Mouse (Mus musculus): ENCODE data around the gene Traf3. TPM values are rescaled to one million over a fixed set of nuclear protein-coding genes. Genes with fewer than 3 reads are reported as not detected.

Traf3 gene
- polyA plus RNA-seq, 1 experiment = 29.2 TPM

DNA sequence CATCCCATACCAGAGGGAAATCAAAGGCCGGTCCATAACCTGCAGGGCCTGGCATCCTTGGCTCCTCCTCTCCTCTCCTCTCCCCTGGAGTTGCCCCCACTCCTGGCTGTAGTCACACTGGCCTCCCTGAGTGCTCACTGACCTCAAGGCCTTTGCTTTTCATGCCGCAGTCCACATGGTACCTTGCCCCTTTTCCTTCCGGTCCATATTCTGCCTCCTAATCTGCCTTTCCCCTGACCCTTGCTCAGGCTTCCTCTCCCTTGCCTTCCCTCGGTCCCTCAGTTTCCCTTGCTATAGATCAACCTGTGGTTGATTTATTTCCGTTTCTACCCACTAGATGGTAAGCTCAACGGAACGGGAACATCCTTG lies 4.2 kb upstream of the Traf3 start:
- WGBS = 37% methylated on average over 7 of the region's 7 CpGs

DNA sequence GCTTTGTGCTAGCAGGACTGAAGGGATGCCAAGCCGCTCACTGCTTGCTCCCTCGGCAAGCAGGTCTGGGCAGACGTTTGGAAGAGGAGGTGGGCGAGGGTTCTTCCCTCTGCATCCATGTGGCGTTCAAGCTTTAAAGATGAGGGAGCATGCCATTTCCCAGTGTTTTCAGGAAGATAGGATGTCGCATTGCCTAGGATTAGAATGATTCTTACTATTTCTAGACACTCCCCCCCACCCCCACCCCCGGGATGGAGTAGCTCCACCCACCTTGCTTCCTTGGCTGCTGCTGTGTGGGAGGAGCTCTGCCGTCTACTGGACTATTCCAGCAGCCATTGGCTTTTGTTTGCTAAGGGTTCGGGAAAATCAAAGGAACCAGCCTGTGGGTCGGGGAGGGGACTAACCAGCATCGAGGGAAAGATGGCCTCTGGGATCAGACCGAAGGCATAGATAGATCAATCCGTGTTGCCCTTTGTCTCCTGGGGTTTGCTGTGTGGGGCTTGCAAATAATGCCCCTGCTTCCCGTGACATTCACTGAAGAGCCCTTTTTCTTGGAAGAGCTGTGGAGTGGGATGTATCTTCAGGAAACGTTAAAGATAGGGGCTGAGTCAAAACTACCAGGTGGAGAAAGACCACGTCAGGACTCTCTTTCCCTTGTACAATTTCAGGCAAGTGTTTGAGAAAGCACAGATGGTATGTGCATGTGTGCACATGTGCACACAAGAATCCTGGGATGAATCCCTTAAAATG lies 3.7 kb upstream of the Traf3 start:
- Histone ChIP-seq H3K4me3 (ENCODE audit: extremely low read depth, insufficient read depth, insufficient read length) (peak overlapping the region; percentile 21; the same call in 1 of the 2 replicates), H3K27ac (ENCODE audit: insufficient read depth, low read length) (peak overlapping the region; percentile 97), H3K27me3 (ENCODE audit: control insufficient read depth, insufficient read depth, low read length) (no peaks in the 10 kb centered on the region), H3K4me1 (ENCODE audit: control insufficient read depth, insufficient read depth, insufficient read length) (peaks cover 44% of the 10 kb centered on the region; the same call in 1 of the 2 replicates), H3K36me3 (ENCODE audit: control insufficient read depth, insufficient read depth, low read length) (no peaks in the 10 kb centered on the region)
- DNase-seq (ENCODE audit: low read depth in 1 of 2, low spot score in 2 of 2) = no peak
- TF ChIP-seq POLR2A (IDR thresholded peaks at IDR 0.05; ENCODE audit: low read depth, low read length) = no peak
- no peak for TF ChIP-seq CTCF (IDR thresholded peaks at IDR 0.05; ENCODE audit: extremely low read depth, insufficient read depth, insufficient read length, insufficient replicate concordance)
- WGBS = 36% methylated on average over 16 of the region's 16 CpGs

More for the DNA sequence above, 4.2 kb upstream of the Traf3 start:
- Histone ChIP-seq H3K4me3 (ENCODE audit: extremely low read depth, insufficient read depth, insufficient read length) (peak overlapping the region; percentile 21; the same call in 1 of the 2 replicates), H3K36me3 (ENCODE audit: control insufficient read depth, insufficient read depth, low read length) (no peaks in the 10 kb centered on the region), H3K27ac (ENCODE audit: insufficient read depth, low read length) (peak overlapping the region; percentile 97), H3K27me3 (ENCODE audit: control insufficient read depth, insufficient read depth, low read length) (no peaks in the 10 kb centered on the region), H3K4me1 (ENCODE audit: control insufficient read depth, insufficient read depth, insufficient read length) (peaks cover 44% of the 10 kb centered on the region; the same call in 1 of the 2 replicates)
- DNase-seq (ENCODE audit: low read depth in 1 of 2, low spot score in 2 of 2) = no peak
- TF ChIP-seq POLR2A (IDR thresholded peaks at IDR 0.05; ENCODE audit: low read depth, low read length) (no peak), CTCF (IDR thresholded peaks at IDR 0.05; ENCODE audit: extremely low read depth, insufficient read depth, insufficient read length, insufficient replicate concordance) (no peak)

DNA sequence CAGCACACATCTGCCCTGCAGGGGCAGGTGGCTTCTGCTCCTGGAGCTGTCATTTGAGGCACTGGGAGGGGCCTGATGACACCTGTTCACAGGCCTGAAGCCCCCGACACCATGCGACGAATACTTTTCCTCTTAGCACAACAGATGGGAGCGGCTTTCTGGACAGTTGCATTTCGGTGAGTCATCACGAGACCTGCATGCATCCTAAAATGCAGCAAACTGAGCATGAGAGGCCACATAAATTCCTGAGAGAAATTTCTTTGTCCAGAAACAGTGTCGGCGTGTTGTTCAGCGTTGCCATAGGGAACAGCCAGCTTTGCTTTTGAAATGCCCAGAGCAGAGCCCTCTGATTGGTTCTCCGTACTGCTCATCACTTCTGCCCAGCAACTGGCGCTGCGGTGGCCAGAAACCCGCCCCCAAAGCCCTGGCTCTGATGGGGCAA lies 1.8 kb upstream of the Traf3 start:
- Histone ChIP-seq H3K27ac (ENCODE audit: insufficient read depth, low read length) (peak overlapping the region; percentile 86), H3K27me3 (ENCODE audit: control insufficient read depth, insufficient read depth, low read length) (no peaks in the 10 kb centered on the region), H3K36me3 (ENCODE audit: control insufficient read depth, insufficient read depth, low read length) (no peaks in the 10 kb centered on the region), H3K4me1 (ENCODE audit: control insufficient read depth, insufficient read depth, insufficient read length) (peaks cover 43% of the 10 kb centered on the region), H3K4me3 (ENCODE audit: extremely low read depth, insufficient read depth, insufficient read length) (peak overlapping the region; percentile 48; the same call in 1 of the 2 replicates)
- 3% methylated on average over 13 of the region's 13 CpGs for WGBS
- no peak for TF ChIP-seq CTCF (IDR thresholded peaks at IDR 0.05; ENCODE audit: extremely low read depth, insufficient read depth, insufficient read length, insufficient replicate concordance)
- TF ChIP-seq POLR2A (IDR thresholded peaks at IDR 0.05; ENCODE audit: low read depth, low read length) = no peak
- DNase-seq (ENCODE audit: low read depth in 1 of 2, low spot score in 2 of 2) = peak; percentile 85 to 91

DNA sequence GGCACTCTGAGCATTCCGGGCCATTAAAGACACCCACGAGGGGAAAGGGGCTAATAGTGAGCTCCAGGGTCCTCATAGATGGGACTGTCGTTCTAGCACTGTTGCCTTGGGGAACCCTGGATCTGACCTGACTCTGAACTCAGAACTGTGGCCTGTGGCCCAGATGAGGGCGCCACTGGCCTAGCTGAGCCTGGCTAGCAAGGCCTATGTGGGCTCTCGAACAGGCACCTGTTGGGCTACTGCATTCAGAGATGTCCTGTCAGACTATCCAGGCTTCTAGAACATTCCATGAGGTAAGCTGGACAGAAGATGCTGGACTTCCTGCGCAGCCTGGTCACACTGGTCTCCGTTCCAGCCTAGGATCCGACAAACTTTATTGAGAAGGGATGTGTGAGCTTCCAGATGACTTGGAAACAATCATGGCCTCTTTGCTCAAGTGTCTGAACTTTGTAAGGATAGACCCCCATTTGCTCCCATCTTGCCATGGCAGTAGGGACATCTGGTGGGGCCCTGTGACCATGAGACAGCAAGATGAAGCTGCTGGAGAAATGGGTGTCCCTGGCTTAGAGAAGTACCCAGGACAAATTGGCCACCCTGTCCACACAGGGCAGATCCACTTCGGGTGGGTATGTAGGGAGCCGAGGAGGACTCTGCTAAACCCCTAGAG lies 891 bp upstream of the Traf3 start:
- peak overlapping the region; percentile 47; the same call in 1 of the 2 replicates for H3K4me3 ChIP-seq (ENCODE audit: extremely low read depth, insufficient read depth, insufficient read length)
- WGBS = 67% methylated on average over 10 of the region's 10 CpGs
- DNase-seq (ENCODE audit: low read depth in 1 of 2, low spot score in 2 of 2) = peak; percentile 54 to 62

DNA sequence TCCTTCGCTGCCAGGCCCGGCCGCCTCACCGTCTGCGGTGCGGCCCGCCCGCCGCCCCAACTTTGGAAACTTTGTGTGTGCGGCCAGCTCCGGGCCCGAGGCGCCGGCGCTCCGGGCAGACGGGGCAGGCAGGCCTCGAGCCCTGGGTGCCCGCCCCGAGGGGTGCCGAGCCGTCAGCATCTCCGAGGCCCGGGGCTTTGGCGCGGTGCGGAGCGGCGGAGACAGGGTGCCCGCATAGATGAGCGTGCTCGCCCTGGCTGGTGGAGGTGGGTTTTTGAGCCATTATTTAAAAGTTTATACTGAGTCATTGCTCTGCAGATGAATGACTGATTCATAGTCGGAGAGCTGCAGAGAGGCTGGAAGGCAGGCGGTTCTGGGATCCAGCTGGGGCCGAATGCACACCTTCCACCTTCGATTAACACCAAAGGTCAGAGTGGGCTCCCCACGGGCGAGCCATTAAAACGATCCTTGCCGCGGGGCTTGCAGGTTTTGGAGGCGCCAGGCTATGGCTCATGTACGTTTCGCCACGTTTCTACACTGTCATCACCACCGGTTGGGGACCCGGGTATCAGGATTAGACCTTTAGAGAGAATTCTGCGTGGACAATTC lies 615 bp downstream of the Traf3 start:
- H3K27ac ChIP-seq (ENCODE audit: insufficient read depth, low read length) = peak overlapping the region; percentile 90
- under 1% methylated on average over 48 of the region's 48 CpGs for WGBS
- TF ChIP-seq POLR2A (IDR thresholded peaks at IDR 0.05; ENCODE audit: low read depth, low read length) (no peak), CTCF (IDR thresholded peaks at IDR 0.05; ENCODE audit: extremely low read depth, insufficient read depth, insufficient read length, insufficient replicate concordance) (no peak)
- peaks cover 6% of the 10 kb centered on the region; the same call in 1 of the 2 replicates for H3K36me3 ChIP-seq (ENCODE audit: control insufficient read depth, insufficient read depth, low read length)
- H3K27me3 ChIP-seq (ENCODE audit: control insufficient read depth, insufficient read depth, low read length) = no peaks in the 10 kb centered on the region
- peak overlapping the region; percentile 84 for H3K4me3 ChIP-seq (ENCODE audit: extremely low read depth, insufficient read depth, insufficient read length)
- peak in 1 of 2 experiments; percentile 44 for DNase-seq (ENCODE audit: low read depth in 1 of 2, low spot score in 2 of 2)
- H3K4me1 ChIP-seq (ENCODE audit: control insufficient read depth, insufficient read depth, insufficient read length) = peaks cover 36% of the 10 kb centered on the region

More for the DNA sequence above, 891 bp upstream of the Traf3 start:
- H3K4me1 ChIP-seq (ENCODE audit: control insufficient read depth, insufficient read depth, insufficient read length) = peaks cover 46% of the 10 kb centered on the region
- peak overlapping the region; percentile 86 for H3K27ac ChIP-seq (ENCODE audit: insufficient read depth, low read length)
- H3K27me3 ChIP-seq (ENCODE audit: control insufficient read depth, insufficient read depth, low read length) = no peaks in the 10 kb centered on the region
- TF ChIP-seq POLR2A (IDR thresholded peaks at IDR 0.05; ENCODE audit: low read depth, low read length) = no peak
- peak; percentile 44; the same call in 1 of the 2 replicates for TF ChIP-seq CTCF (IDR thresholded peaks at IDR 0.05; ENCODE audit: extremely low read depth, insufficient read depth, insufficient read length, insufficient replicate concordance)
- H3K36me3 ChIP-seq (ENCODE audit: control insufficient read depth, insufficient read depth, low read length) = peaks cover 2% of the 10 kb centered on the region; the same call in 1 of the 2 replicates

DNA sequence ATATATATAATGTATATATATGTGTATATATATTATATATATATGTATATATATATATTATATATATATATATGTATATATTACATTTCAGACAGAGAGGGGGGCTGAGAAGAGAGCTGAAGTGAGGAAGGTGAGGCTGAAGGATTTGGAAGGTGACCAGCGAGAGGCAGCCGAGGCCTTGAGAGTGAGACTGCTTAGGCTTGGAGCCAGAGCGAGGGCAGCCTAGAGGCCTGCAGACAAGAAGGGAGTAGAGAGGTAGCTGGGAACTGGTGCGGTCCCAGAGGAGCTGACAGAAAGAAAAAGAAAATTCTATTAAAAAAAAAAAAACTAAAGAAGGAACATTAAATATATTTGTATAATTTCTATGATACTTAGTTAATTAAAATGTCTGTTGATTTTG lies 2.7 kb downstream of the Traf3 start:
- no peak for TF ChIP-seq POLR2A (IDR thresholded peaks at IDR 0.05; ENCODE audit: low read depth, low read length)
- Histone ChIP-seq H3K27me3 (ENCODE audit: control insufficient read depth, insufficient read depth, low read length) (no peaks in the 10 kb centered on the region), H3K4me1 (ENCODE audit: control insufficient read depth, insufficient read depth, insufficient read length) (peaks cover 23% of the 10 kb centered on the region), H3K27ac (ENCODE audit: insufficient read depth, low read length) (no peak overlapping the region), H3K36me3 (ENCODE audit: control insufficient read depth, insufficient read depth, low read length) (peaks cover 8% of the 10 kb centered on the region; the same call in 1 of the 2 replicates), H3K4me3 (ENCODE audit: extremely low read depth, insufficient read depth, insufficient read length) (no peak overlapping the region)
- DNase-seq (ENCODE audit: low read depth in 1 of 2, low spot score in 2 of 2) = no peak
- 91% methylated on average over 4 of the region's 4 CpGs for WGBS

All from spleen, adult 2 months (tissue).